Mouse (Mus musculus): ENCODE data around the gene Parp2.

DNA sequence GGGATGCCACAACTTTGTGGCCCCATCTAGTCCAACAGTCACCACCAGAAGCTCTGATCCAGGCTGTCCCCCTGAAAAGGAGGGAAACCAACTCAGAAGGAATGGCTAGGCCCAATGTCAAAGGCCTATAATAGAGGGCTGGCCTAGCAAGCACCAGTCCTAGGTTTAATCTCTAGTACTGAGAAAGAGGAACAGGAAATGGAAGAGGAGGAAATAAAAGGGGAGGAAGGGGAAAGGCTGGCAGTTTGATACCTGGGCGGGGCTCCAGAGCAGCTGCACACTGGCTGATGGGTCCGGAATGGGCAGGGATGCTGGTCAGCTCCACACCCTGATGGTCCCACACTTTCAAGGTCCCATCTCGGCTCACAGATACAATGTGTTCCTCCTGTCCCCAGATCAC is 22.2 kb downstream of the Parp2 start:
- TF ChIP-seq CTCF (IDR thresholded peaks at IDR 0.05) = no peak
- TF ChIP-seq EP300 (IDR thresholded peaks at IDR 0.05) = no peak
